Mouse (Mus musculus): ENCODE data around the gene Mif4gd. TPM values are rescaled to one million over a fixed set of nuclear protein-coding genes. Genes with fewer than 3 reads are reported as not detected.

The Mif4gd gene
- 381 TPM for polyA plus RNA-seq (2017; shearing (Covaris generic))

GRCm38 (mm10) chr11:115612410-115613137, at the start of gene Mif4gd:
TSS of gene Mif4gd (minus strand) at chr11:115612969.

GRCm38 (mm10) chr11:115627705-115628464, 15.1 kb upstream of the Mif4gd start, which contains the start of gene Slc25a19:
TSS of gene Slc25a19 (minus strand) at chr11:115628295.

GRCm38 (mm10) chr11:115603476-115604303, 9.1 kb downstream of the Mif4gd start, which contains the start of the genes Mrps7 and Gga3:
TSS of gene Mrps7 (plus strand) at chr11:115603925.
TSS of gene Gga3 (minus strand) at chr11:115604051.

GRCm38 (mm10) chr11:115564064-115564809, 48.5 kb downstream of the Mif4gd start, which contains the start of gene Nup85:
TSS of gene Nup85 (plus strand) at chr11:115564434.

Other genes starting within 250 kb of the Mif4gd start
- gene Hid1, start 245.2 kb downstream of the Mif4gd start, polyA plus RNA-seq (2017; shearing (Covaris generic)), result 30.6 TPM
- 0.14 TPM for gene Cdr2l, start 231.1 kb downstream of the Mif4gd start, polyA plus RNA-seq (2017; shearing (Covaris generic))
- 83.7 TPM for gene Mrpl58, start 209.2 kb downstream of the Mif4gd start, polyA plus RNA-seq (2017; shearing (Covaris generic))
- gene Atp5h, start 193.0 kb downstream of the Mif4gd start, polyA plus RNA-seq (2017; shearing (Covaris generic)), result 522 TPM
- gene Kctd2, start 192.8 kb downstream of the Mif4gd start, polyA plus RNA-seq (2017; shearing (Covaris generic)), result 82.3 TPM
- not detected for gene Trim80, start 172.4 kb downstream of the Mif4gd start, polyA plus RNA-seq (2017; shearing (Covaris generic))
- gene Slc16a5, start 150.5 kb downstream of the Mif4gd start, polyA plus RNA-seq (2017; shearing (Covaris generic)), result 3.4 TPM
- gene Armc7, start 137.3 kb downstream of the Mif4gd start, polyA plus RNA-seq (2017; shearing (Covaris generic)), result 49.9 TPM
- 176 TPM for gene Nt5c, start 121.1 kb downstream of the Mif4gd start, polyA plus RNA-seq (2017; shearing (Covaris generic))
- gene Jpt1, start 98.6 kb downstream of the Mif4gd start, polyA plus RNA-seq (2017; shearing (Covaris generic)), result 321 TPM
- gene Sumo2, start 76.7 kb downstream of the Mif4gd start, polyA plus RNA-seq (2017; shearing (Covaris generic)), result 633 TPM
- 60.7 TPM for gene Nup85, start 48.5 kb downstream of the Mif4gd start, polyA plus RNA-seq (2017; shearing (Covaris generic))
- 73.7 TPM for gene Mrps7, start 9.0 kb downstream of the Mif4gd start, polyA plus RNA-seq (2017; shearing (Covaris generic))
- 42.1 TPM for gene Gga3, start 8.9 kb downstream of the Mif4gd start, polyA plus RNA-seq (2017; shearing (Covaris generic))
- gene Slc25a19, start 15.3 kb upstream of the Mif4gd start, polyA plus RNA-seq (2017; shearing (Covaris generic)), result 80.4 TPM
- 232 TPM for gene Grb2, start 95.6 kb upstream of the Mif4gd start, polyA plus RNA-seq (2017; shearing (Covaris generic))
- 26.1 TPM for gene Tmem94, start 152.5 kb upstream of the Mif4gd start, polyA plus RNA-seq (2017; shearing (Covaris generic))
- 1.9 TPM for gene Caskin2, start 200.7 kb upstream of the Mif4gd start, polyA plus RNA-seq (2017; shearing (Covaris generic))
- 23.9 TPM for gene Tsen54, start 201.8 kb upstream of the Mif4gd start, polyA plus RNA-seq (2017; shearing (Covaris generic))
- gene Llgl2, start 211.1 kb upstream of the Mif4gd start, polyA plus RNA-seq (2017; shearing (Covaris generic)), result 29.2 TPM
- gene Myo15b, start 245.4 kb upstream of the Mif4gd start, polyA plus RNA-seq (2017; shearing (Covaris generic)), result 0.07 TPM